Mouse (Mus musculus): ENCODE results near the gene Asrgl1. TPM values are rescaled to one million over a fixed set of nuclear protein-coding genes. Genes with fewer than 3 reads are reported as not detected.

Gene Asrgl1
- polyA plus RNA-seq, 1 experiment from 2014 or later: 16.8 TPM

GRCm38 (mm10) chr19:9076035-9076434 lies 59.4 kb downstream of the Asrgl1 start:
- Histone ChIP-seq H3K9me3 (replicated peaks) (no peaks in the 10 kb centered on the region), H3K4me3 (no peak overlapping the region), H3K4me1 (peaks cover 16% of the 10 kb centered on the region), H3K36me3 (no peaks in the 10 kb centered on the region), H3K27ac (replicated peaks) (no peak overlapping the region), H3K27me3 (ENCODE audit: low read depth, poor library complexity, severe bottlenecking) (no peaks in the 10 kb centered on the region)
- WGBS: 92% methylated on average over 3 of the region's 3 CpGs
- DNase-seq (ENCODE audit: low spot score): no peak

GRCm38 (mm10) chr19:9075558-9075957 lies 59.9 kb downstream of the Asrgl1 start:
- H3K27ac ChIP-seq (replicated peaks): no peak overlapping the region

GRCm38 (mm10) chr19:9074424-9074823 lies 61.0 kb downstream of the Asrgl1 start:
- WGBS: 78% methylated on average over 4 of the region's 4 CpGs

More at GRCm38 (mm10) chr19:9075558-9075957, 59.9 kb downstream of the Asrgl1 start:
- no peak overlapping the region for H3K4me3 ChIP-seq
- 83% methylated on average over 2 of the region's 2 CpGs for WGBS
- no peaks in the 10 kb centered on the region for H3K36me3 ChIP-seq
- no peaks in the 10 kb centered on the region for H3K9me3 ChIP-seq (replicated peaks)
- H3K27me3 ChIP-seq (ENCODE audit: low read depth, poor library complexity, severe bottlenecking): no peaks in the 10 kb centered on the region
- peaks cover 18% of the 10 kb centered on the region for H3K4me1 ChIP-seq
- no peak for DNase-seq (ENCODE audit: low spot score)

GRCm38 (mm10) chr19:9073776-9074411 lies 61.5 kb downstream of the Asrgl1 start:
- Histone ChIP-seq H3K27me3 (ENCODE audit: low read depth, poor library complexity, severe bottlenecking) (no peaks in the 10 kb centered on the region), H3K9me3 (replicated peaks) (no peaks in the 10 kb centered on the region), H3K4me1 (peaks cover 11% of the 10 kb centered on the region), H3K4me3 (no peak overlapping the region), H3K36me3 (no peaks in the 10 kb centered on the region), H3K27ac (replicated peaks) (no peak overlapping the region)
- DNase-seq (ENCODE audit: low spot score): no peak
- 79% methylated on average over 12 of the region's 12 CpGs for WGBS

More at GRCm38 (mm10) chr19:9074424-9074823, 61.0 kb downstream of the Asrgl1 start:
- Histone ChIP-seq H3K27ac (replicated peaks) (no peak overlapping the region), H3K9me3 (replicated peaks) (no peaks in the 10 kb centered on the region), H3K4me3 (no peak overlapping the region), H3K27me3 (ENCODE audit: low read depth, poor library complexity, severe bottlenecking) (no peaks in the 10 kb centered on the region), H3K36me3 (no peaks in the 10 kb centered on the region), H3K4me1 (peaks cover 11% of the 10 kb centered on the region)
- DNase-seq (ENCODE audit: low spot score): no peak

GRCm38 (mm10) chr19:9072157-9072530 lies 63.3 kb downstream of the Asrgl1 start:
- no peak for DNase-seq (ENCODE audit: low spot score)
- no peak overlapping the region for H3K27ac ChIP-seq (replicated peaks)
- no peaks in the 10 kb centered on the region for H3K27me3 ChIP-seq (ENCODE audit: low read depth, poor library complexity, severe bottlenecking)
- no peaks in the 10 kb centered on the region for H3K36me3 ChIP-seq
- H3K4me3 ChIP-seq: no peak overlapping the region
- no peaks in the 10 kb centered on the region for H3K9me3 ChIP-seq (replicated peaks)
- WGBS: 83% methylated on average over 2 of the region's 2 CpGs
- H3K4me1 ChIP-seq: peaks cover 11% of the 10 kb centered on the region

- no peak for DNase-seq (ENCODE audit: low spot score)
- Histone ChIP-seq H3K36me3 (no peaks in the 10 kb centered on the region), H3K4me1 (peaks cover 11% of the 10 kb centered on the region), H3K9me3 (replicated peaks) (no peaks in the 10 kb centered on the region), H3K4me3 (no peak overlapping the region), H3K27ac (replicated peaks) (peak overlapping the region; percentile 63), H3K27me3 (ENCODE audit: low read depth, poor library complexity, severe bottlenecking) (no peaks in the 10 kb centered on the region)
- 65% methylated on average over 7 of the region's 7 CpGs for WGBS
Measured at GRCm38 (mm10) chr19:9071456-9072156, 63.8 kb downstream of the Asrgl1 start.

GRCm38 (mm10) chr19:9070316-9070715 lies 65.1 kb downstream of the Asrgl1 start:
- DNase-seq (ENCODE audit: low spot score): no peak
- Histone ChIP-seq H3K4me1 (peaks cover 21% of the 10 kb centered on the region), H3K27me3 (ENCODE audit: low read depth, poor library complexity, severe bottlenecking) (no peaks in the 10 kb centered on the region), H3K36me3 (no peaks in the 10 kb centered on the region), H3K4me3 (no peak overlapping the region), H3K9me3 (replicated peaks) (no peaks in the 10 kb centered on the region), H3K27ac (replicated peaks) (no peak overlapping the region)
- WGBS: 86% methylated on average over 2 of the region's 2 CpGs

- Histone ChIP-seq H3K4me3 (no peak overlapping the region), H3K27me3 (ENCODE audit: low read depth, poor library complexity, severe bottlenecking) (no peaks in the 10 kb centered on the region), H3K9me3 (replicated peaks) (no peaks in the 10 kb centered on the region), H3K4me1 (peaks cover 21% of the 10 kb centered on the region), H3K36me3 (no peaks in the 10 kb centered on the region), H3K27ac (replicated peaks) (no peak overlapping the region)
- no peak for DNase-seq (ENCODE audit: low spot score)
- 84% methylated on average over 8 of the region's 8 CpGs for WGBS
Measured at GRCm38 (mm10) chr19:9069687-9070307, 65.6 kb downstream of the Asrgl1 start.

- Histone ChIP-seq H3K27ac (replicated peaks) (no peak overlapping the region), H3K9me3 (replicated peaks) (no peaks in the 10 kb centered on the region), H3K27me3 (ENCODE audit: low read depth, poor library complexity, severe bottlenecking) (no peaks in the 10 kb centered on the region), H3K4me3 (no peak overlapping the region), H3K36me3 (no peaks in the 10 kb centered on the region), H3K4me1 (peaks cover 21% of the 10 kb centered on the region)
- 85% methylated on average over 5 of the region's 5 CpGs for WGBS
- no peak for DNase-seq (ENCODE audit: low spot score)
Measured at GRCm38 (mm10) chr19:9067292-9067691, 68.1 kb downstream of the Asrgl1 start.

- DNase-seq (ENCODE audit: low spot score): peak; percentile 21
- Histone ChIP-seq H3K36me3 (no peaks in the 10 kb centered on the region), H3K27me3 (ENCODE audit: low read depth, poor library complexity, severe bottlenecking) (no peaks in the 10 kb centered on the region), H3K9me3 (replicated peaks) (no peaks in the 10 kb centered on the region), H3K4me3 (no peak overlapping the region), H3K4me1 (peaks cover 14% of the 10 kb centered on the region), H3K27ac (replicated peaks) (peak overlapping the region; percentile 14; the same call in 1 of the 2 replicates)
- 76% methylated on average over 9 of the region's 9 CpGs for WGBS
Measured at GRCm38 (mm10) chr19:9065621-9066561, 69.5 kb downstream of the Asrgl1 start.

- H3K36me3 ChIP-seq: no peaks in the 10 kb centered on the region
- no peaks in the 10 kb centered on the region for H3K9me3 ChIP-seq (replicated peaks)
- DNase-seq (ENCODE audit: low spot score): no peak
- 93% methylated on average over 3 of the region's 3 CpGs for WGBS
- no peaks in the 10 kb centered on the region for H3K27me3 ChIP-seq (ENCODE audit: low read depth, poor library complexity, severe bottlenecking)
- no peak overlapping the region for H3K4me3 ChIP-seq
- no peak overlapping the region for H3K27ac ChIP-seq (replicated peaks)
- H3K4me1 ChIP-seq: peaks cover 14% of the 10 kb centered on the region
Measured at GRCm38 (mm10) chr19:9063831-9064230, 71.6 kb downstream of the Asrgl1 start.

GRCm38 (mm10) chr19:9062822-9063221 lies 72.6 kb downstream of the Asrgl1 start:
- H3K4me3 ChIP-seq: no peak overlapping the region
- H3K27me3 ChIP-seq (ENCODE audit: low read depth, poor library complexity, severe bottlenecking): no peaks in the 10 kb centered on the region
- WGBS: 88% methylated on average over 2 of the region's 2 CpGs
- H3K4me1 ChIP-seq: peaks cover 14% of the 10 kb centered on the region
- no peaks in the 10 kb centered on the region for H3K9me3 ChIP-seq (replicated peaks)
- H3K36me3 ChIP-seq: no peaks in the 10 kb centered on the region
- H3K27ac ChIP-seq (replicated peaks): no peak overlapping the region
- DNase-seq (ENCODE audit: low spot score): no peak

Data from midbrain, embryonic 10.5 days (tissue).